Mouse (Mus musculus) MEL (cell line): ENCODE data around the gene Kalrn. TPM values are rescaled to one million over a fixed set of nuclear protein-coding genes. Genes with fewer than 3 reads are reported as not detected.

Experiments
- DNase-seq: peaks from one replicate; pipeline ENCODE4 v3.0.0; 2011; ENCODE audit warnings: low read depth, low spot score
- H3K27ac ChIP-seq: 2 replicates; pipeline ENCODE4 v1.5.1; 2012; ENCODE audit warnings: low read depth, mild to moderate bottlenecking, control low read depth, low read length, moderate library complexity; ENCODE audit not compliant: control insufficient read depth
- H3K27me3 ChIP-seq, 2 experiments: fragments of 150-350 bp in 1 of 2; sonication (generic) in 1 of 2; 2 replicates each; pipeline ENCODE4 v1.6.1; 2012; ENCODE audit warnings: low read length in 2 of 2, mild to moderate bottlenecking in 2 of 2, improper control_type of control experiment in 1 of 2, moderate library complexity in 1 of 2; ENCODE audit not compliant: insufficient read depth in 2 of 2, control insufficient read depth in 1 of 2
- H3K36me3 ChIP-seq, 2 experiments: 2 replicates each; pipeline ENCODE4 v1.6.1; 2012 to 2014; ENCODE audit warnings: low read length in 2 of 2, improper control_type of control experiment in 1 of 2, inconsistent platforms in 1 of 2, mild to moderate bottlenecking in 1 of 2; ENCODE audit not compliant: insufficient read depth in 2 of 2, control insufficient read depth in 1 of 2
- H3K4me1 ChIP-seq, 2 experiments: fragments of 150-350 bp in 1 of 2; sonication (generic) in 1 of 2; 2 replicates each; pipeline ENCODE4 v1.6.1; 2012; ENCODE audit warnings: low read length in 2 of 2, improper control_type of control experiment in 1 of 2, mild to moderate bottlenecking in 1 of 2; ENCODE audit not compliant: insufficient read depth in 2 of 2, control insufficient read depth in 1 of 2
- H3K4me3 ChIP-seq, 2 experiments: fragments of 150-350 bp in 1 of 2; sonication (generic) in 1 of 2; 2 replicates each; pipeline ENCODE4 v1.5.1; 2012; ENCODE audit warnings: low read depth in 2 of 2, low read length in 2 of 2, mild to moderate bottlenecking in 2 of 2, moderate library complexity in 2 of 2, control low read depth in 1 of 2, improper control_type of control experiment in 1 of 2; ENCODE audit not compliant: control insufficient read depth in 1 of 2, insufficient read depth in 1 of 2
- H3K79me2 ChIP-seq: 2 replicates; pipeline ENCODE4 v1.6.1; 2012; ENCODE audit warnings: mild to moderate bottlenecking, low read length, moderate library complexity; ENCODE audit not compliant: control insufficient read depth, poor library complexity, insufficient read depth
- H3K9ac ChIP-seq: 2 replicates; pipeline ENCODE4 v1.6.1; 2012; ENCODE audit warnings: low read depth, mild to moderate bottlenecking, control low read depth, low read length, moderate library complexity; ENCODE audit not compliant: control insufficient read depth, poor library complexity, severe bottlenecking
- H3K9me3 ChIP-seq: fragments of 150-350 bp; sonication (generic); replicated peaks from 2 replicates; pipeline ENCODE4 v1.6.1; 2012; ENCODE audit warnings: mild to moderate bottlenecking, low read length, improper control_type of control experiment, moderate library complexity; ENCODE audit not compliant: insufficient read depth
- BHLHE40 ChIP-seq: IDR thresholded peaks from 2 replicates; pipeline ENCODE4 v1.6.1; 2012; ENCODE audit warnings: low read depth, mild to moderate bottlenecking, inconsistent platforms, low read length, improper control_type of control experiment, borderline replicate concordance
- ELF1 ChIP-seq: IDR thresholded peaks from 2 replicates; pipeline ENCODE4 v1.6.1; 2014; ENCODE audit warnings: low read depth, mild to moderate bottlenecking, inconsistent platforms, low read length, improper control_type of control experiment, moderate library complexity
- ETS1 ChIP-seq: IDR thresholded peaks from 2 replicates; pipeline ENCODE4 v1.6.1; 2012; ENCODE audit warnings: low read depth, mild to moderate bottlenecking, inconsistent platforms, low read length, improper control_type of control experiment, moderate library complexity
- HCFC1 ChIP-seq: IDR thresholded peaks from 2 replicates; pipeline ENCODE4 v1.6.1; 2012; ENCODE audit warnings: low read depth, mild to moderate bottlenecking, inconsistent platforms, low read length, improper control_type of control experiment, moderate library complexity
- JUND ChIP-seq: IDR thresholded peaks from 2 replicates; pipeline ENCODE4 v1.6.1; 2011; ENCODE audit warnings: low read depth, mild to moderate bottlenecking, improper control_type of control experiment, low read length
- KAT2A ChIP-seq: conservative IDR thresholded peaks from 2 replicates; pipeline ENCODE4 v1.6.1; 2012; ENCODE audit warnings: low read depth, low read length, improper control_type of control experiment, inconsistent platforms
- MAX ChIP-seq: IDR thresholded peaks from 2 replicates; pipeline ENCODE4 v1.6.1; 2011; ENCODE audit warnings: low read length, improper control_type of control experiment
- MXI1 ChIP-seq: IDR thresholded peaks from 2 replicates; pipeline ENCODE4 v1.6.1; 2011; ENCODE audit warnings: mild to moderate bottlenecking, low read depth, low read length, improper control_type of control experiment
- MYB ChIP-seq: IDR thresholded peaks from 2 replicates; pipeline ENCODE4 v1.6.1; 2011; ENCODE audit warnings: mild to moderate bottlenecking, low read depth, low read length, improper control_type of control experiment
- NRF1 ChIP-seq: IDR thresholded peaks from 2 replicates; pipeline ENCODE4 v1.6.1; 2014; ENCODE audit warnings: low read depth, mild to moderate bottlenecking, inconsistent platforms, low read length, improper control_type of control experiment, moderate library complexity; ENCODE audit not compliant: poor library complexity, insufficient read depth, severe bottlenecking
- POLR2A ChIP-seq, 2 experiments: IDR thresholded peaks; 2 replicates each; pipeline ENCODE4 v1.6.1; 2011 to 2012; ENCODE audit warnings: low read length in 2 of 2, mild to moderate bottlenecking in 2 of 2, control low read depth in 1 of 2, improper control_type of control experiment in 1 of 2, low read depth in 1 of 2, moderate library complexity in 1 of 2; ENCODE audit not compliant: control insufficient read depth in 1 of 2, insufficient read depth in 1 of 2, poor library complexity in 1 of 2
- POLR2AphosphoS2 ChIP-seq: IDR thresholded peaks from 2 replicates; pipeline ENCODE4 v1.6.1; 2011; ENCODE audit warnings: low read length, improper control_type of control experiment
- RAD21 ChIP-seq: IDR thresholded peaks from 2 replicates; pipeline ENCODE4 v1.6.1; 2011; ENCODE audit warnings: mild to moderate bottlenecking, low read depth, low read length, improper control_type of control experiment
- SMC3 ChIP-seq: IDR thresholded peaks from 2 replicates; pipeline ENCODE4 v1.6.1; 2011; ENCODE audit warnings: low read depth, low read length, improper control_type of control experiment
- TAL1 ChIP-seq: IDR thresholded peaks from 2 replicates; pipeline ENCODE4 v1.6.1; 2012; ENCODE audit warnings: mild to moderate bottlenecking, inconsistent platforms, low read length, moderate library complexity, mixed read lengths
- TBP ChIP-seq: IDR thresholded peaks from 2 replicates; pipeline ENCODE4 v1.8.0; 2011; ENCODE audit warnings: low read depth, low read length, improper control_type of control experiment
- USF1 ChIP-seq: IDR thresholded peaks from 2 replicates; pipeline ENCODE4 v1.6.1; 2014; ENCODE audit warnings: low read depth, mild to moderate bottlenecking, inconsistent platforms, low read length, improper control_type of control experiment, moderate library complexity
- ZC3H11A ChIP-seq: IDR thresholded peaks from 2 replicates; pipeline ENCODE4 v1.6.1; 2012; ENCODE audit warnings: low read depth, mild to moderate bottlenecking, inconsistent platforms, low read length, improper control_type of control experiment
- ZKSCAN1 ChIP-seq: IDR thresholded peaks from 2 replicates; pipeline ENCODE4 v1.6.1; 2012; ENCODE audit warnings: low read depth, mild to moderate bottlenecking, inconsistent platforms, low read length, improper control_type of control experiment, moderate library complexity
- polyA plus RNA-seq, 2 experiments: library from polyadenylated mRNA; stranded (reverse) in 1 of 2; unstranded in 1 of 2; fragments of >175 nt in 1 of 2; fragments of >200 nt in 1 of 2; gene quantifications; 2 replicates each; pipeline versions ENCODE4 v1.2.1 to v1.2.4; 2012; ENCODE audit warnings: low replicate concordance in 2 of 2, low read depth in 1 of 2; ENCODE audit not compliant: insufficient read length in 2 of 2, insufficient read depth in 1 of 2, missing spikeins in 1 of 2
- total RNA-seq: library from RNA; depleted of rRNA; stranded (reverse); fragments of 300-350 nt; gene quantifications from 2 replicates; pipeline ENCODE4 v1.2.3, GENCODE M21; 2012

The Kalrn gene
- total and polyA plus RNA-seq, 3 experiments, result 10.4 to 11.8 TPM; not detected in 1

DNA sequence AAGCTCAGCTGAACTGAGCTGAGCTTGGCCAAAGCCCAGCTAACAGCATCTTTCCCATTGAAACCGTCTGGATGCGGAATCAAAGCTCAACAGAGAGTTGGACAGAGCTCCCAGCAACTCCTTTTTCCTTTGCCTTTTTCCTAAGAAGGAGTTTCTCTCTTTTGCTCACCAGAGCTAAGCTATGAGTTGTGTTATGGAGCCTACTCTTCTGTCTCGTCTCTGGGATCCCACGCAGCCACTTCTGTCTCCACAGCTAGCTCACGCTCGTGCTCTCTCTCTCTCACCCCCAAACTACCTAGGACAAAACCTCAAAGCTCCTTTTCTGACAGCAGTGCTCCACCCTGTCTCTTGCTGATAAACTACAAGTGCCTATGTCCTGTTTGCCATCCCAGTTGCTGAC is 4.5 kb downstream of the Kalrn start:
- no peaks in the 10 kb centered on the region for H3K79me2 ChIP-seq
- H3K36me3 ChIP-seq, result no peaks in the 10 kb centered on the region
- H3K4me3 ChIP-seq, result no peak overlapping the region
- H3K4me1 ChIP-seq, result no peaks in the 10 kb centered on the region
- no peak overlapping the region for H3K9ac ChIP-seq
- H3K9me3 ChIP-seq, result no peaks in the 10 kb centered on the region
- TF ChIP-seq BHLHE40 (no peak), JUND (no peak), HCFC1 (no peak), KAT2A (no peak), TAL1 (no peak), NRF1 (no peak), ELF1 (no peak), MXI1 (no peak), ETS1 (no peak), TBP (no peak), MAX (no peak), ZKSCAN1 (no peak), ZC3H11A (no peak), POLR2A (IDR thresholded peaks at IDR 0.05; ENCODE audit: control insufficient read depth in 1 of 2, insufficient read depth in 1 of 2, low read depth in 1 of 2, low read length in 2 of 2, poor library complexity in 1 of 2) (no peak), SMC3 (no peak), MYB (no peak), RAD21 (no peak)
- no peak for DNase-seq
- no peak overlapping the region for H3K27ac ChIP-seq
- no peaks in the 10 kb centered on the region for H3K27me3 ChIP-seq

DNA sequence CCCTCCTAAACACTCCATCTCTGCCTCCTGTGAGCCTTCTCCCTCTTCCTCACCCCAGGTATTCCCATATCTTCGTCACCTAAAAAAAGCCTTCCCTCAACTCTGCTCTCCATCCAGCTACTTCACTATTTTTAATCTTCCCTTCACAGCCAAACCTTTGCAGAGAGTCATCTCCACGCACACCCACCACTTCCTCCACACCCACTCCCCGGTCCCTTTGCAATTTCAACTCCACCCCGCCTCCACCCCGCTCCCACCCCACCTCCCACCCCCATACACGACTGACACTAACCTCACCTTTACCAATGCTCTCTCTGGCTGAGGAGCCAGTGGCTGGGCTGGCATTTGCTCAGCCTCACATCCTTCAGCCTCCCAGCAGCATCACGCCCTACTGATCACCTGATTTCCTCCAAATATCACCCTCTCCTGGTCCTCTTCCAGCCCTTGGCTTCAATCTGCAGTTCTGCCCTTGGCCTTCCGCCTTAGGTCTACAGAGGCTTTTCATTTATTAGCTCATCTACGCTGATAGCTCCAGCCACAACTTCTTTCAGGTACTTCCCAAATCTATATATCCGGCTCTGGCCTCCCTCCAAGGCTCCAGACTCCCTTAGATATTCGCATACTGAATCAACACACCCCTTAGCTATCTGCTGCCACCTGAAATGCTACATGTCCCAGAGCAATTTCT is 9.6 kb downstream of the Kalrn start:
- Histone ChIP-seq H3K4me1 (no peaks in the 10 kb centered on the region), H3K79me2 (no peaks in the 10 kb centered on the region), H3K9me3 (no peaks in the 10 kb centered on the region), H3K4me3 (no peak overlapping the region), H3K9ac (no peak overlapping the region), H3K36me3 (no peaks in the 10 kb centered on the region), H3K27ac (no peak overlapping the region), H3K27me3 (no peaks in the 10 kb centered on the region)
- TF ChIP-seq NRF1, result no peak
- no peak for TF ChIP-seq TAL1
- TF ChIP-seq USF1, result no peak
- TF ChIP-seq MYB, result no peak
- TF ChIP-seq POLR2AphosphoS2, result no peak
- no peak for DNase-seq
